ENCODE assay signal across 11 mouse cellular contexts in the genomic region with DNA sequence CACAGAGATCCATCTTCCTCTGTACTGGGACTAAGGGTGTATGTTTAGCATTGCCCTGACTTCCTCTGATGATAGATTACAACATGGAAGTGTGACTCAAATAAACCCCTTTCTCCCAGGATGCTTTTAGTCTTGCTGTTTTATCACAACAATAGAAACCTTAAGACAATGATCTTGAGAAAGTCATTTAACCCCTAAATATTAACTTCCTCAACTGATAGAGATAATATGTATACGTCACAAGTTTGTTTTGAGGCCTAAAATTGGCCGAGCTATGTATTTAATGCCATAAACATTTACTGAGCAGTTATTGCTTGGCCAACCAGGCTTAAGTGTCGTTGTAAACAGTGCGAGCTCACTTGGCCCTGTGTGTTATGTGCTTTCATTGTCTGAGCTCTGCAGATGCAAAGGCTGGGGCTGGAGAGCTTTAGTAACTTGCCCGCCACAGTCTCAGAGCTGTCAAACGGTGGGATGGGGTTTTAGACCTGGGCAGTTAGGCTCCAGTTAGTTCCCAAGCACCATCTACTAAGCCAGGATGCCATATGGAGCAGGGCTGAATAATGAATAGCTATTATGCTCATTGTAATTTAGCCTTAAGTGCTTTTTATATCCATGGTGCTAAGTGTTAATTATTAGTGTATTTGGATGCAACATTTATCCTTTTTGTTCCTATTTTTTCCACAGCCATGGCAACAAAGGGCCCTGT. TPM values are rescaled to one million over a fixed set of nuclear protein-coding genes. Genes with fewer than 3 reads are reported as not detected.
DNase-seq lines count a peak whose midpoint lies in the region; ATAC-seq and TF ChIP-seq lines count a peak whose summit lies in the region.
"Had no signal": no experiment of that assay in that cellular context is flagged by ENCODE, and none has a peak within 500 bp of the region (broad histone marks: within the 10 kb centered on the region; RNA-seq: fewer than 3 reads in every experiment).

No protein-coding gene starts in this region.

- no peak overlapping the region for H3K9ac ChIP-seq in lung, embryonic 14.5 days
- H3K9ac ChIP-seq in forebrain, embryonic 16.5 days (replicated peaks; ENCODE audit: low read depth, low read length) = peak overlapping the region; percentile 22

- H3K27ac ChIP-seq in lung, embryonic 14.5 days (ENCODE audit: low read depth) = no peak overlapping the region
- H3K27ac ChIP-seq in forebrain, embryonic 16.5 days (ENCODE audit: low read length) = peak overlapping the region; percentile 76
- peak overlapping the region; percentile 93 for H3K27ac ChIP-seq in olfactory bulb, adult 2 months (ENCODE audit: insufficient read depth, low read depth, low read length)

- H3K27me3 ChIP-seq in lung, embryonic 14.5 days (ENCODE audit: insufficient read depth, low read length) = no peaks in the 10 kb centered on the region
- no peaks in the 10 kb centered on the region for H3K27me3 ChIP-seq in forebrain, embryonic 16.5 days (replicated peaks; ENCODE audit: control insufficient read depth, insufficient read depth, low read length)

- WGBS in lung, embryonic 14.5 days = 44% methylated on average over 6 of the region's 6 CpGs
- WGBS in lung, adult 2 months = 36% methylated on average over 6 of the region's 6 CpGs
- 25% methylated on average over 6 of the region's 6 CpGs for WGBS in forebrain, embryonic 16.5 days
- 25% methylated on average over 6 of the region's 6 CpGs for WGBS in olfactory bulb, adult 2 months

- no peak for TF ChIP-seq POLR2A in lung, adult 2 months (IDR thresholded peaks at IDR 0.05; ENCODE audit: borderline replicate concordance, extremely low read depth, low read depth, low read length)
- TF ChIP-seq POLR2A in olfactory bulb, adult 2 months (IDR thresholded peaks at IDR 0.05; ENCODE audit: insufficient read depth, low read depth, low read length) = no peak

- H3K4me1 ChIP-seq in lung, embryonic 14.5 days (ENCODE audit: insufficient read depth) = peaks cover 4% of the 10 kb centered on the region; the same call in 1 of the 2 replicates
- H3K4me1 ChIP-seq in lung, adult 2 months (ENCODE audit: control insufficient read depth, insufficient read depth, low read length) = no peaks in the 10 kb centered on the region
- H3K4me1 ChIP-seq in forebrain, embryonic 16.5 days (replicated peaks; ENCODE audit: control insufficient read depth, insufficient read depth, low read length) = peaks cover 15% of the 10 kb centered on the region
- H3K4me1 ChIP-seq in olfactory bulb, adult 2 months (ENCODE audit: control insufficient read depth, insufficient read depth, low read length) = peaks cover 14% of the 10 kb centered on the region

- peak; percentile 7 for DNase-seq in lung, embryonic 14.5 days
- no peak for DNase-seq in lung, adult 2 months
- peak; percentile 47 for DNase-seq in lung, postnatal 25 days (ENCODE audit: low spot score)
- DNase-seq in heart, adult 11 months = no peak
- no peak for DNase-seq in cerebellum, postnatal 25 days
- DNase-seq: adrenal gland, adult 2 months; liver; thymus, adult 2 months had no signal

- H3K36me3 ChIP-seq in lung, embryonic 14.5 days (ENCODE audit: insufficient read depth) = no peaks in the 10 kb centered on the region
- no peaks in the 10 kb centered on the region for H3K36me3 ChIP-seq in forebrain, embryonic 16.5 days (ENCODE audit: control insufficient read depth, insufficient read depth)

- ATAC-seq in lung, embryonic 14.5 days (ENCODE audit: insufficient read depth) = no peak
- ATAC-seq in forebrain, embryonic 16.5 days = peak; percentile 56; the same call in 1 of the 2 replicates
- no peak for ATAC-seq in megakaryocyte-erythroid progenitor cell, adult 5-6 weeks (replicated peaks; ENCODE audit: low FRiP score, low TSS enrichment, poor library complexity, severe bottlenecking)

- no peak overlapping the region for H3K4me2 ChIP-seq in lung, embryonic 14.5 days
- no peak overlapping the region for H3K4me2 ChIP-seq in forebrain, embryonic 16.5 days (ENCODE audit: low read length)

- no peak for TF ChIP-seq CTCF in lung, embryonic 14.5 days (IDR thresholded peaks at IDR 0.05; ENCODE audit: low read depth)
- TF ChIP-seq CTCF in lung, adult 2 months (IDR thresholded peaks at IDR 0.05; ENCODE audit: insufficient read depth, low read length) = no peak
- TF ChIP-seq CTCF in olfactory bulb, adult 2 months (IDR thresholded peaks at IDR 0.05; ENCODE audit: insufficient read depth, low read depth, low read length) = no peak

- H3K4me3 ChIP-seq in lung, embryonic 14.5 days (ENCODE audit: low read depth, low read length) = no peak overlapping the region
- H3K4me3 ChIP-seq in lung, adult 2 months (replicated peaks; ENCODE audit: extremely low read depth, low read depth, low read length) = no peak overlapping the region
- no peak overlapping the region for H3K4me3 ChIP-seq in forebrain, embryonic 16.5 days (replicated peaks; ENCODE audit: low read length)
- H3K4me3 ChIP-seq in olfactory bulb, adult 2 months (ENCODE audit: insufficient read depth, low read depth, low read length) = no peak overlapping the region

- H3K9me3 ChIP-seq in lung, embryonic 14.5 days (ENCODE audit: low read depth, low read length) = no peaks in the 10 kb centered on the region
- H3K9me3 ChIP-seq in forebrain, embryonic 16.5 days (ENCODE audit: control insufficient read depth, low read length) = no peaks in the 10 kb centered on the region

RNA-seq across cellular contexts. Expression of gene Hpdl, which starts 8.0 kb away (rescaled TPM):
- 0.71 and 0.91 TPM in 2 replicates for polyA plus RNA-seq in lung, embryonic 14.5 days (2014; fragmentation: Nextera tagmentation; extraction: Ambion mirVana)
- polyA plus RNA-seq in lung, adult 2 months (2012; rRNA removed) = 0.53 and 0.69 TPM in 2 replicates
- polyA plus RNA-seq in forebrain, embryonic 16.5 days (2015; fragmentation: Nextera tagmentation; extraction: Ambion mirVana) = 0.48 and 0.52 TPM in 2 replicates
- not detected in 2 replicates for polyA plus RNA-seq in olfactory bulb, adult 2 months (2012; ENCODE audit: insufficient read depth, insufficient read length, low replicate concordance, missing spikeins)
- total RNA-seq in megakaryocyte-erythroid progenitor cell, adult 5-6 weeks (2014; fragmentation: Nextera tagmentation) = not detected in 2 replicates
- total RNA-seq in megakaryocyte-erythroid progenitor cell, adult 5-6 weeks (2017) = 0.42 and 1.5 TPM in 2 replicates

RNA-seq across cellular contexts. Expression of gene Mutyh, which starts 22.0 kb away (rescaled TPM):
- 14.7 and 16.8 TPM in 2 replicates for polyA plus RNA-seq in lung, embryonic 14.5 days (2014; fragmentation: Nextera tagmentation; extraction: Ambion mirVana)
- 7.5 and 7.6 TPM in 2 replicates for polyA plus RNA-seq in lung, adult 2 months (2012; rRNA removed)
- 8.4 and 10.2 TPM in 2 replicates for polyA plus RNA-seq in forebrain, embryonic 16.5 days (2015; fragmentation: Nextera tagmentation; extraction: Ambion mirVana)
- polyA plus RNA-seq in olfactory bulb, adult 2 months (2012; ENCODE audit: insufficient read depth, insufficient read length, low replicate concordance, missing spikeins) = not detected in 2 replicates
- 2.5 and 9.8 TPM in 2 replicates for total RNA-seq in megakaryocyte-erythroid progenitor cell, adult 5-6 weeks (2014; fragmentation: Nextera tagmentation)
- 3.7 TPM in 1 of 2 replicates, not detected in the other for total RNA-seq in megakaryocyte-erythroid progenitor cell, adult 5-6 weeks (2017)

RNA-seq across cellular contexts. Expression of gene Toe1, which starts 22.1 kb away (rescaled TPM):
- 35.6 and 41.4 TPM in 2 replicates for polyA plus RNA-seq in lung, embryonic 14.5 days (2014; fragmentation: Nextera tagmentation; extraction: Ambion mirVana)
- polyA plus RNA-seq in lung, adult 2 months (2012; rRNA removed) = 17.4 and 22.1 TPM in 2 replicates
- 32.6 and 36.7 TPM in 2 replicates for polyA plus RNA-seq in forebrain, embryonic 16.5 days (2015; fragmentation: Nextera tagmentation; extraction: Ambion mirVana)
- not detected in 2 replicates for polyA plus RNA-seq in olfactory bulb, adult 2 months (2012; ENCODE audit: insufficient read depth, insufficient read length, low replicate concordance, missing spikeins)
- total RNA-seq in megakaryocyte-erythroid progenitor cell, adult 5-6 weeks (2014; fragmentation: Nextera tagmentation) = 21.8 and 25.8 TPM in 2 replicates
- total RNA-seq in megakaryocyte-erythroid progenitor cell, adult 5-6 weeks (2017) = 50.7 and 76.1 TPM in 2 replicates

RNA-seq across cellular contexts. Expression of gene Zswim5, which starts 47.7 kb away (rescaled TPM):
- 0.47 and 0.79 TPM in 2 replicates for polyA plus RNA-seq in lung, embryonic 14.5 days (2014; fragmentation: Nextera tagmentation; extraction: Ambion mirVana)
- 1.9 and 2.6 TPM in 2 replicates for polyA plus RNA-seq in lung, adult 2 months (2012; rRNA removed)
- polyA plus RNA-seq in forebrain, embryonic 16.5 days (2015; fragmentation: Nextera tagmentation; extraction: Ambion mirVana) = 8.8 and 9.1 TPM in 2 replicates
- not detected in 2 replicates for polyA plus RNA-seq in olfactory bulb, adult 2 months (2012; ENCODE audit: insufficient read depth, insufficient read length, low replicate concordance, missing spikeins)
- total RNA-seq in megakaryocyte-erythroid progenitor cell, adult 5-6 weeks (2014; fragmentation: Nextera tagmentation) = 0.20 TPM in 1 of 2 replicates, not detected in the other
- total RNA-seq in megakaryocyte-erythroid progenitor cell, adult 5-6 weeks (2017) = not detected in 2 replicates

Comparison
In these comparisons a context has a peak if more than half of its experiments do, and no peak if none do; other contexts are left out.
1. DNase-seq: peak in lung, embryonic 14.5 days (single experiment) and lung, postnatal 25 days (single experiment); none in lung, adult 2 months (single experiment), heart, adult 11 months (single experiment) and cerebellum, postnatal 25 days (0 of 2).
2. RNA of gene Toe1, which starts 22.1 kb away (polyA plus RNA-seq): 35.6 to 41.4 TPM in lung, embryonic 14.5 days, 32.6 to 36.7 TPM in forebrain, embryonic 16.5 days and 17.4 to 22.1 TPM in lung, adult 2 months; not detected in olfactory bulb, adult 2 months; every median in the first group is over 10 times any median in the second.